Mouse (Mus musculus): ENCODE measurements at regions not wholly inside any gene's neighbourhood (a gene's known extent, or its start where the extent isn't known, plus 50 kb on each side); places are given as distances from the start of the nearest gene placed in this dataset.

- TF ChIP-seq POLR2A (IDR thresholded peaks at IDR 0.05; ENCODE audit: low read depth, low read length): no peak
- TF ChIP-seq CTCF (IDR thresholded peaks at IDR 0.05; ENCODE audit: extremely low read depth, insufficient read length, insufficient replicate concordance, low read depth, low read length): no peak
Measured at GRCm38 (mm10) chr2:19762996-19763395, 105.4 kb downstream of the Otud1 start.
